Mouse (Mus musculus) hematopoietic stem cell, adult 5-6 weeks (primary cell): ENCODE results near the gene Spdye4c. TPM values are rescaled to one million over a fixed set of nuclear protein-coding genes. Genes with fewer than 3 reads are reported as not detected.

Source experiments
- ATAC-seq, 2 experiments: fragments of 125-278 bp in 1 of 2; replicated peaks in 1 of 2; 2 replicates each; pipeline ENCODE4 v1.8.0; 2016 to 2017; ENCODE audit warnings: inconsistent platforms in 2 of 2, mild to moderate bottlenecking in 2 of 2, moderate number of reproducible peaks in 2 of 2, low read depth in 1 of 2, moderate TSS enrichment in 1 of 2; ENCODE audit not compliant: low FRiP score in 2 of 2, poor library complexity in 2 of 2, severe bottlenecking in 2 of 2, insufficient read depth in 1 of 2, low TSS enrichment in 1 of 2
- total RNA-seq: library from RNA; stranded (forward); fragments of 172-1452, 232-1000 nt; gene quantifications from 2 replicates; pipeline ENCODE4 v1.2.3, GENCODE M21; 2017

Gene Spdye4c
- not detected in 2 replicates for total RNA-seq

- ATAC-seq: no peak
These were observed at the start of gene Spdye4c for GRCm38 (mm10) chr2:128590909-128591308. TSS of gene Spdye4c (plus strand) at chr2:128591209.

- ATAC-seq: no peak
These were observed 47.5 kb upstream of the Spdye4c start for GRCm38 (mm10) chr2:128543495-128543894.

GRCm38 (mm10) chr2:128544421-128545137 is 46.4 kb upstream of the Spdye4c start:
- ATAC-seq: peak; percentile 36 to 50; a peak in 1 of 4 replicates

- no peak for ATAC-seq
These were observed 45.6 kb upstream of the Spdye4c start for GRCm38 (mm10) chr2:128545447-128545846.

GRCm38 (mm10) chr2:128547079-128547478 is 43.9 kb upstream of the Spdye4c start:
- ATAC-seq: no peak

- no peak for ATAC-seq
These were observed 42.7 kb upstream of the Spdye4c start for GRCm38 (mm10) chr2:128548262-128548661.

- no peak for ATAC-seq
These were observed 41.4 kb upstream of the Spdye4c start for GRCm38 (mm10) chr2:128549561-128549960.

- no peak for ATAC-seq
These were observed 41.0 kb upstream of the Spdye4c start for GRCm38 (mm10) chr2:128549963-128550362.

GRCm38 (mm10) chr2:128552080-128552791 is 38.8 kb upstream of the Spdye4c start:
- ATAC-seq: 0 out of 4 replicates have a peak, but pooled peaks have one; percentile 7 to 21

- no peak for ATAC-seq
These were observed 38.0 kb upstream of the Spdye4c start for GRCm38 (mm10) chr2:128552798-128553720.

GRCm38 (mm10) chr2:128555082-128555481 is 35.9 kb upstream of the Spdye4c start:
- ATAC-seq: no peak

GRCm38 (mm10) chr2:128564195-128564594 is 26.8 kb upstream of the Spdye4c start:
- ATAC-seq: no peak

GRCm38 (mm10) chr2:128565904-128566303 is 25.1 kb upstream of the Spdye4c start:
- ATAC-seq: no peak

GRCm38 (mm10) chr2:128566304-128567147 is 24.5 kb upstream of the Spdye4c start:
- 0 out of 4 replicates have a peak, but pooled peaks of 1 of the 2 experiments have one; percentile 42 for ATAC-seq

GRCm38 (mm10) chr2:128568018-128568417 is 23.0 kb upstream of the Spdye4c start:
- ATAC-seq: no peak

- ATAC-seq: no peak
These were observed 22.5 kb upstream of the Spdye4c start for GRCm38 (mm10) chr2:128568490-128568889.

GRCm38 (mm10) chr2:128571001-128571400 is 20.0 kb upstream of the Spdye4c start:
- no peak for ATAC-seq
